Mouse (Mus musculus) spleen, postnatal 36 days (tissue): ENCODE results near the gene Dynlrb1.

Source experiments
- DNase-seq, 2 experiments: peaks; one replicate each; pipeline ENCODE4 v3.0.0; 2022; ENCODE audit warnings: low spot score in 2 of 2, mixed read lengths in 1 of 2

Dynlrb1 gene

GRCm38 (mm10) chr2:155280116-155280515 lies 43.8 kb downstream of the Dynlrb1 start:
- DNase-seq, result no peak

DNA sequence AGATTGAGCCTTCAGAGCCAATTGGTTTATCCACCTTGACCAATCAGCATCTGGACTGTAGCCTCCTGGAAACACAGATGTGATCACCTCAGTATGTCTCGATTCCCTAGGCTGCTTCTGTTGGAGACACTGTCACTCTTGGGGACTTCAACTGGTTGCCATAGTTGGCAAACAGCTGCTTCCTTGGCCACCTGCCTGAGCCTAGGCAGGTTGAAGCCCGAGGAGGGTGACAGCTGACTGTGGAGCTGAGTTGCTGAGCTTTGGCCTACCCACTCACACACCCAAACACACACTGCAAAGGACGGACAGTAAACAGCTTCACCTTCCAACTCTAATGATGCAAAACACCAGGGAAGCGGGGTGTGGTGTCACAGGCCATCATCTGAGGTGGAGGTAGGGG lies 47.5 kb downstream of the Dynlrb1 start:
- DNase-seq, result no peak

GRCm38 (mm10) chr2:155284647-155285046 lies 48.3 kb downstream of the Dynlrb1 start:
- DNase-seq, result no peak

DNA sequence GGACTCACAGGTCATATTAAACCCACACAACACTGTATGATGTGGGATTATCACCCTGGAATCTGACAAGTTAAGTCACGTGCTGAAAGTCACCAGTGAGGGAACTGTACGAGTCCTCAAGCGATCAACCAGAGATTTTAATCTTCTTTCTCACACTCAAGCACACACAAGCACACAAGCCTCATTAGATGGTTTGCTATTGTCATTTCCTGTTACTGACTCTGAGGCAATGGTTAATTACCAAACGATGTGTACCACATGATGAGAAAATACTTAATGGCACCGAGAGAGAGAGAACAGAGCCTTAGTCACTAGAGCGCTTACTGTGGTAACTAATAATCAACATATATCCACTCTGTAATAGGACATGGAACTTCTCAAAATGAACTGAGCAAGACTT lies 49.4 kb downstream of the Dynlrb1 start:
- no peak for DNase-seq

GRCm38 (mm10) chr2:155287456-155288250 lies 51.3 kb downstream of the Dynlrb1 start:
- DNase-seq, result no peak

GRCm38 (mm10) chr2:155290066-155290465 lies 53.7 kb downstream of the Dynlrb1 start:
- DNase-seq, result no peak

- no peak for DNase-seq
These were observed 57.0 kb downstream of the Dynlrb1 start for GRCm38 (mm10) chr2:155293382-155293781.

- no peak for DNase-seq
These were observed 57.6 kb downstream of the Dynlrb1 start for GRCm38 (mm10) chr2:155293946-155294345.

DNA sequence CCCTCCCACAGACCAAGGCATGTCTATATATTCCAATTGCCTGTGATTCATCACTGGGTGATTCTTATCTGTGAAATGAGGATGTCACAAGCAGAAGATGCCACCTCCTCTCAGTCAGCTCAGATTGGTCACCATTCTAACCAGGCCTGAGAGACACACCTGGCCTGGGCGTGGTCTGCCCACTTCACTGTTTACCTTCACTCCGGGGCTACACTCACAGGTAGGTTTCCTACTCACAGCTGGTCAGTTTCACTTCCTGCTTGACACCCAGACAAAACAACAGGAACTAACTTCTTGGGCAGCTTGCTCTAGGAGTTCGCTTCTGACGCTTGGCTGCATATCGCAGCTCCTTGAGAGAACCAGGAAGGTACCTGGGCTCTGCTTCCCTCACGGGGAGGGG lies 59.1 kb downstream of the Dynlrb1 start:
- DNase-seq, result peak; percentile 49 to 58

GRCm38 (mm10) chr2:155299563-155299962 lies 63.2 kb downstream of the Dynlrb1 start:
- no peak for DNase-seq
